Mouse (Mus musculus): ENCODE data around the gene Hspb6.

Gene Hspb6

DNA sequence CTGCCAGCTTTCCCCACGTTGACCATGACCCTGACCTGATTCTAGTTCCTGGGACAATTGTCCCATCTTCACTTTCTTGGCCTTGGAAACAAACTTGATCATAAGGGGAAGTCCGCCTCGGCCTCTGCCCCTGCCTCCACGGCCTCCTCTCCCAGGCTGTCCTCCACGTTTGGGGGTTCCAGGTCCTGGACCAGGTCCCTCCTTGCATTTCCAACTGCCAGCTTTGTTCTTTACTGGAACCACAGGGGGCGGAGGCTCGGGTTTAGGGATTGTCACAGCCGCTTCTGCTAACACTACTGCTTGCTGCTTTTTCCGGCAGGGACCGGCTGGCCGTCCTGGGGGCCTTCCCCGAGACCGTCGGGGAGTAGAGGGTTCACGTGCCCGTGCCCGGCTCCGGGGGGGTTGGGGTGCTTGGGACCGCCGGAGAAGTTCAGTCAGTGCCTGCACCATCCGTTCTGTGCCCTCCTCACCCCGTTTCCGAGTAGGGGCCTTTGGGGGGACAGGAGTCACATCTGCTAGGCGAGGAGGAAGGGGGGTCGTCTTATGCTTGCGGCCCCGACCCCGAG lies 34.6 kb downstream of the Hspb6 start:
- DNase-seq (ENCODE audit: low spot score in 2 of 2) = no peak

DNA sequence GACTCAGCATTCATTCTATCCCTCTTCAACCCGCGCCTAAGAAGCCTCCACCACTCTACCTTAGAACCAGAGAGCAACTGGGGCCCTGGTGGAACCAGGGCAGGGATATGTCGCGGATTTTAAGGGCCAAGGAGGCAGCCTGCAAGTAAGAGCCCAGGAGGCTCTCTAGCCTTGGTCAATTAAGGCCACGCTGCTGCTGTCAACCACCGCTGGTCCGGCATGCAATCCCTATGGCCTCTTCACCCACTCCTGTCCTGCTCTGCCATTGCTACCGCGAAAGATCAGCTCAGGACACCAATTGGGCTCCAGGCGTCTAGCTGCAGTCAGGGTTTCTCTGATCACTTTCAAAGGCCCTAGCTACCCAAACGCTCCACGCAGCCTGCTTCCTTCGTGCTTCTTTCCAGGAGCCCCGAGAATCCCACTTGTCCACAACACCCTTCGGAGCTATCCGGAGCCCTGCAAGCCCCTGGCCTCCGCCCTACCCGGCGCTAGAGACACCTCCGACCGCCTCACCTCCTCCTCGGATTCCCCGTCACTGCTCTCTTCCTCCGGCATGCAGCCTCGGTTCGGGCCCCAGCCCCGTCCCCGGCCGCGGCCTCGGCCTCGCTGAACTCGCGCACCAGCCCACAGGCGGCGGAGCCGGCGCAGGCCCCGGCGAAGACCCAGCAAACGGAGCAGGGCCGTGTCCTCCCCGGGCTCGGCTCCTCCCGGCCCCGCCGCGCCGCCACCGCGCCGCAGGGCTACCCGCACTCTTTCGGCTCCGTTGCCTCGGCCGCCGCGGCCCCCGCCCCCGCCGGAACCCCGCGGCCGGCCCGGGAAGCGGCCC lies 36.1 kb downstream of the Hspb6 start:
- peak in 1 of 2 experiments; percentile 60 for DNase-seq (ENCODE audit: low spot score in 2 of 2)

DNA sequence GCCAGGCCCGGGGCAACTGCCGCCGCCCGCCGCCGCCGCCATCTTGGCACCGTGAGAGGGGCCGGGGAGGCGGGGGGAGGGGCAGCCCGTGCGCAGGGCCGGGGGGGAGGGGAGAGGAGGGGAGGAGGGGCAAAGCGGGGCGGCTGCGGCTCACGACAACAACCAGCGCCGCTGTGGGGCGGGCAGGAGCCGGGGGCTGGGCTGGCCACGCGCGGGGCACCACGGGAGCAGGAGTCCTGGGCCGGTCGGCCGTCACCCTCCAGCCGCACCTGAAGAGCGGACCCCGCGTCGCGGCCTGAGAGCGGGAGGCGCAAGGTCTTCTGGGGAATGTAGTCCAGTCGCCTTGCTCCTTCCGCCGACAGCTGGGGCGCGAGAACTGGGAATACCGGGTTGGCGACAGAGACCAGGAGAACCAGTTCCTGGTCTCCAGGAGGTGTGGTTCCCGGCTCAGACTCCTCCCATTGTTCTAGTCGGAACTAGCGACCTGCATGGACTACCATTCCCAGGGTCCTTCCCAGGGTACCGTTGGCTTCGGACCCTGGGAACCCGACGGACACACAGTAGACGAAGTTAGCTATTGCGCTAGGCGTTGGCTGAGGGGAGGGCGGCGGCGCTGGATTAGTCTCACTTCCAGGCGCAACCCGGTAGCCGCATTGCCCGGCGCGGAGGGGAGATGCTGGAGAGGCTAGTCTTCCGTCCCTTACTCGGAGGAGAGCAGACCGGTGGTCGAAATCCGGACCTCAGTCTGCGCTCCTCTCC lies 36.9 kb downstream of the Hspb6 start, which contains the start of gene Kmt2b:
Kmt2b (minus strand) TSS at position 51 of the 759 bp plus-strand sequence.
- DNase-seq (ENCODE audit: low spot score in 2 of 2) = peak; percentile 91 to 94

DNA sequence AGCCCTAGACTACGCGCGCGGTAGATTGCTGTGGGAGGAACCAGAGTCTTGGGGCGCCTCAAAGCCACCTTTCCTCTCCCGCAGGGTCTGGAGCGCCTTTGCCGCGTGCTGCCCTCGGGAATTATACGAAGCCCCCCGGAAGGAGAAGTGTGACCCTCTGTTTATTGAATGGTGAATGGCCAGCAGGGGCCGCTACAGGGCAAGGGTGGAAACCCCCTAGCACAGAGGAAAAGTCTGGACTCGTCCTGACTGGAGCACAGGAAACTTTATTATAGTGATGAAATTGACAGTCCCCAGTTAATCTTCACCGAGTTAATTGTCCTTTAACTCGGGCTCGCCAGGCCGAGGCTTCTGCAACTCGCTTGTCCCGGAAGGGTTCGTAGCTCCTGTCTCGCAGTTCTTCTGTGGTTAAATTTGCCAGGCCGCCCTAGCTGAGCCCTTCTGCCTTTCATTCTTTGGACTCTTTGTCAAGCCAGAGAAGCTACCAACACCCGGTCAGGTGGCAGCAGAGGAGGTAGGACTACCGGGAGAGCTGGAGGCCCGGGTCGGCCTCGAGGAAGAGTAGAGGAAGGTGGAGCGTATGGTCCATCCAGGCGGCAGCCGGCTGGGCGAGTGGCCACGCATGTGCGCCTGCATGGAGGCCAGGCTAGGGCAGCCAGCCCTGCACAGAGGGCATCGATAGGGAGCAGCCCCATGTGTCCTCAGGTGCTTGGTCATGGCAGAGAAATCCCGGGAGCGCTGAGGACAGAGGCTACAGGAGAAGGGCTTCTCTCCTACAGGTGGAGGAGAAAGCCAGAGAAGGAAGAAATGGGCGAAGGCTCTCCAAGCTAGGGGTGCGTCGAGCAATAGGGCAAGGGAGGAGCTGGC lies 37.7 kb downstream of the Hspb6 start:
- peak; percentile 71 to 90 for DNase-seq (ENCODE audit: low spot score in 2 of 2)

DNA sequence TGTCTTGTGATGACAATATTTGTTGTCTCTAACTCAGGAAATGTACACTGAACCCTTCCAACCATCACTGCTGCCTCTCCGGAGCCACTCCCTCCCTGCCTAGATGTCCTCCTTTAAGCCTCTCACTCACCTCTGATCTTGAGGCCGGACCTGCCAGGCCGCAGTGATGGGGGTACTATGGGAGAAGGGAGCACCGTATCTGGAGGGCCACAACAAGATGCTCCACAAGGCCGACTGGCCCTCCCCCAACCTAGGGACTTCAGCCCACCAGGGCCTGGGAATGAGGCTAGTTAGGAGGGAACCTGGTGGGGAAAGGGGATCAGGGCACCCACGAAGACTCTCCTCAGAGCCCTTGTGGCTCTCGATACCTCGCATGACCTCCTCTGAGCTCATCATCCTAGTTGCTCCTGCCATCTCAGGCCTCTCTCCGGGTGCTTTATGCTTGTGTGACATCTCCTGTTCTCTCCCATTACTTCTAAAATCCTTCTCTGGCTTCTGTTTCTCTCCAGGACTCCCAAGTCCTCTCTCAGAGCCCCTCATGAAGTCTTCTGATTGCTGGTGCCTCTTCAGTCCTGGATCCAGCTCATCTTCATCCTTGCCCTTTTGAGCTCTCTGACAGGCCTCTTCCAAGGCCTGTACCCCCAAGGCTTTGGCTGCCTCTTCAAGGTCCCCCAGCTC lies 39.1 kb downstream of the Hspb6 start:
- no peak for DNase-seq (ENCODE audit: low spot score in 2 of 2)

DNA sequence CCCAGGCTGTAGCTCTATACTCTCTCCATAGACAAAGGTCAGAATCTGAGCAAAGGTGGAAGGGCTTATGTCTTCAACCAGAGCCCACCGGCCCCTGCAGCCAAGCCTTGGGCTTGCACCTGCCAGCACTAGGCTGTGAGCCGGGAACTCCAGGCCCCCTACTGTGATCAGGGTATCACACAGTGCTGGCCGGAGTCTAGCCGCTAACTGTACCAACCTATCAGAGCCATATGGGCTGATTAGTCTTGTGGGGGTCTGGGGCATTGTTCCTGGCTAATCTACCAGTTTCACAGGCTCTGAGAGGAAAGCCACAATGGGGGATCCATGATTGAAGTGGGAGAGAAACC lies 39.6 kb downstream of the Hspb6 start:
- no peak for DNase-seq (ENCODE audit: low spot score in 2 of 2)

DNA sequence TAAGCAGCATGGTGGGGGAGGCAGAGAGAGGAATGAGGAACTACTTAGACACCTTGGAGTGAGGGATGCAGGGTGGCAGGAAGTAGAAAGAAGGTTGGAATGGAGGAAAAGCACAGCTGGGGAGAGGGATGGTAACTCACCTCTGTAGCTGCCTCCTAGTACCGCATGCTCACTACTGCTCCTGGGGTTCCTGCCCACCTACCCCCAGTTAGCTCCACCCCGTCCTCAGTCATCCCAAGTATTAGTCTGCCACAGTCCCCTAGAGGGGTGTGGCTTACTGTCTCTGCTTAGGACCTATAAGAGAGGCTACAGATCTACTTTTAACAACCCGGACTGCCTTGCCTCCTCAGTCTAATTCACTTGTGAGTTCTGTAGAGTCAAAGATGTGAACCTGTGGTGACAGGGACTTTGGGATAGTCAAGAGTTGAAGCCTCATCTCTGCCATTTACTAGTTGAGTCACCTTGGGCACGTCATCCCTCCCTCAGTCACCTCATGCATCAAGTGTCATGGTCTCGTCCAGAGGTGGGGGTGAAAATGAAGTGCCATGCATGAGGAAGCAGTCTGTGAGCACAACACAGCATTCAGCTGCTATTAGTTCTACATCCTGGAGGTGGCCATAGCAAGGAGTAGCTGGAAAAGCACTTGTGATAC lies 40.9 kb downstream of the Hspb6 start:
- no peak for DNase-seq (ENCODE audit: low spot score in 2 of 2)

DNA sequence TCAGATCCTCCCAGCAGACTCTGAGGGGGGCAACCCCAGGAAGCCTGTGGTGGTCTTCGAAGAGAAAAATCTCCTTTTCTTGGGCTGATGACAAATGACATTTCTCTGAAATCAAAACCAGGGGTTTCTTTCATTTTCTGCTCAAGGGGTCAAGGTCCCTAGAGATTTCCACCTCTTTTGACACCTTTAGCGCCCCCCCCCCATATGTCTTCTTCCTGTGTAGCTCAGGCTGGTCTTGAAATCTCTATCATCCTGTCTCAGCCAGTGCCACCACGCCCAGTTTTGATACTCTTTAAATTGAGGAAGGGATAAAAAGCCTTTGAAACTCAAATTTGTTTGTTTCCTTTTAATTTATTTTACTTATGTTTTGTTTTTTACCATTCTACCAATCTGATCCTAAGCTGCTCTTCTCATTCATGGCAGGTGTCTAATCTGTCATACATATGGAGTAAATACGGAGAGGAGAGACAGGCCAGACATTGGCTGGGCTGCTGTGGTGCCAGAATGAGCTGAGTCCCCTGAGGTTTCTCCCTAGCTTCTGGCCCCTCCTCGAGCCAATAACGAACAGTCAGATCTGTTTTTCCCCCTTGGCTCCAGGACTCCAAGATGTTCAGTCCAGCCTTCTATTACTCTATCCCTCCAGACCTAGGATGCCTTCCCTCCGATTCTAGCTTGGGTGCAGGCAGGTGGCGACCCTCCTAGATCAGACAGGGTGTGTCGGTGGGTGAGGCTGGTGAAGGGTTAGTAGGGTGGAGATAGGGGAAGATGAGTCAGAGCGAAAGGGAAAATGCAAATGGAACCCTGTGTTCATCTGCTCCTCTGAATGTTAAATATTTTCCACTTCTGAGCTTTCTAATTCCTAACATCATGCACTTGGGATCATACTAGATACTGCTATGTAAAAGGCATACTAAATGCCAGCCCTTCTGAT lies 41.9 kb downstream of the Hspb6 start:
- DNase-seq (ENCODE audit: low spot score in 2 of 2) = no peak

DNA sequence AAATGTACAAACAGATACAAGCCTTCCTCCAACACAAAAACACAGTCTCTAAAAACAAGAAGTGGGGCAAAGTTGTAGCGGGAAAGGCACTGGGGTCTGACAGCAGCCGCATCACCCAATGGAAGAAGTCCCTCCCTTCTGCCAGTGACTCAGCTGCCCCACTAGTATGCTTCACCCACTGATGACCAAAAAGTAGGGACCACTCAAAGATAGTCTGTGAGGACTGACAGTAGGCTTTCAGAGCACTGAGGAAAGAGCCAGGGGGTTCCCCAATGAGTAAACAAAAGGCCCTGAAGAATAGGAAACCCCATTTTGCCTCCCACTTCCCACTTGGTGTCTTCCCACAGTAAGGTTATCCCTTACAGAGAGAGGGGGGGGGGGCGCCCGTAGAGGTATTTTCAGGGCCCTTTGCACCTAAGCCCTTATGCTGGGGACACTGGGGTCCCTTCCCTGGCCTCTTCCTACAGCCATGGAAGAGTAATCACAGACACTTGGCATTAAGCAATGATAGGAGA lies 42.6 kb downstream of the Hspb6 start:
- DNase-seq (ENCODE audit: low spot score in 2 of 2) = no peak

DNA sequence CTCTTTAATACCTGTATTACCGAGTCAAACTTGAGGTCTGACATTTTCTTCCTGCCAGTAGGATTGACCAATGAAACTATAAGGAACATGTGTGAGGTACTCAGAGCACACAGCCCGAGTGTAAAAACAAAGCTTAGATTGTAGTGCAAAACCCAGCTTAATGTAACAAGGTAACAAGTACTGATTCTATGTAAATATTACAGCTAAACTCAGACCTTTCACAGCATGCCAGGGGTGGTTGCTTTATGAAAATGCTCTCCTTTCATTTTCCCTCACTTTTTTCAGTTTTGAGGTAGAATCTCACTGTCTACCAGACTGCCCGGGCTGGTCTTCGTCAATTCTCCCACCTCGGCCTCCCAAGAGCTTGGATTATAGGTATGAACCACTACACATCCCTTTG lies 44.1 kb downstream of the Hspb6 start:
- no peak for DNase-seq (ENCODE audit: low spot score in 2 of 2)

DNA sequence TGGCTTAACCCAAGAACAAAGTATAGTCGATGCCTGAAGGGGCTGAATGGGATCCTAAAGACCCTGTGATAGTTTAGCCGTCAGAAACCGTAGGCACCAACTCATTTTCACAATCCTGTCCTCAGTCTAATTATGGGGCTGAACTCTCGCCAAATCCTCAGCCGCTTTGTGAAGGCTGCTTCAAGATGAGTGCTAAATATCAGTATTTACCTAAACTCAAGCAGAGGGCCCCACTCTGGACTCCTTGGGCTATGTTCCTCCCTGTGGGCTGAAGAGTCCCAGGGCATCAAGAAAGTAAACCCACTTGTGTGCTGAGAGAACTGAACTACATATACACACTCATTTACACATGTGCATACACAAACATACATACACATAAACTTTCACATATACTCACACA lies 44.8 kb downstream of the Hspb6 start:
- DNase-seq (ENCODE audit: low spot score in 2 of 2) = no peak

DNA sequence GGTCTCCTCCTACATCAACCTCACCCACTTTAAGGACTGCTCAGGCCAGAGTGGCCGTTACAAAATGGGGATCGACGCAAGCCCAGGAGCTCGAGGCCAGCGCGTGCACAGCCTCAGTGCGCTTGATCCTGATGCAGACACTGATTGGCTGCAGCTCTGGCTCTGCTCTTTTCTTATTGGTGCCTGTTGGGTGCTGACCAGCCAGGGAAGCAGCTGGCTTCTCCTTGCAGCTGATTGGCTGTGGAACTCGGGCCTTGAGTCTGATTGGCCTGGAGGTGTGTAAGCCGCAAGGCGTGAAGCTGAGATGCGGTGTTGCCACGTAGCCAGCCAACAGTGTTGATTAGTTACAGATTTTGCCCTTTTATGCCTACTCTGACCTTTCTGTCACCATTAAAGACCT lies 46.8 kb downstream of the Hspb6 start, which contains the start of gene Zbtb32:
Zbtb32 (minus strand) TSS at position 124 of the 400 bp plus-strand sequence.
- no peak for DNase-seq (ENCODE audit: low spot score in 2 of 2)

DNA sequence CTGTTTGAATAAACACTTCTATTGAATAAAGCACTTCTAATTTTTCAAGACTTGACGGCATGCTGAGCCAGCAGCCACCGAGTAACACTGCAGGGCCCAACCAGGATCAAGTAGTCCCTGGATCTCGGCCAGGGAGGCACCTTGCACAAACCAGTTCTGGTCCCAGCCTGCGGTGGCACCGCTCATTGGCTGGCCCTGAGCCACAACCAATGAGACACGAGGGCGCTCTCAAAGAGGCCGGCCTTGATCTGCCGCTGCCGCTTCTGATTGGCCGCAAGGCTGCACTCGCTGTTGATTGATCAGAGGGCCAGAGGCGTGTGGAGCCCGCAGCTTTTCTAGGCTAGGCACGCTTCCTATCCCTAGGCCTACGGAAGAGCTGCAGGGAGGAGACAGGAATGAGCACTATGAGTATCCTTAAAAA lies 48.0 kb downstream of the Hspb6 start:
- DNase-seq (ENCODE audit: low spot score in 2 of 2) = peak; percentile 79 to 90

DNA sequence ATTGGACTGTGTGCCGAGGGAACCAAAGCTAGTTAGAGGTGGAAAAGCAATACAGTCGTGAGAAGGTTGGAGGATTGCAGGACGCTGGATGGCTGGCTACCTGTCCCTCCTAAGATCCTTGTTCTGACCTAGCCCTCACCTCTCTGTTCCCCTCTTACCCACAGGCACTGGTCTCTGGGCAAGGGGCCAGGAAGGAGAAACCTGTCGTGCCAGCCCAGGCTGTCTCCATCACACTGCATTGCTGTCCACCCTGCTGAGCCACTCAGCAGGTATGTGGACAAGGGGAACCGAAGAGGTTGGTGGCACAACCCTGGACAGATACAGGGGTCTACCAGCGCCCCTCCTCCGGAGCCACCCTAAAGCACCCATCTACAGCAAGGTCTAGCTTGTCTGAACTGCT lies 48.7 kb downstream of the Hspb6 start:
- DNase-seq (ENCODE audit: low spot score in 2 of 2) = no peak

DNA sequence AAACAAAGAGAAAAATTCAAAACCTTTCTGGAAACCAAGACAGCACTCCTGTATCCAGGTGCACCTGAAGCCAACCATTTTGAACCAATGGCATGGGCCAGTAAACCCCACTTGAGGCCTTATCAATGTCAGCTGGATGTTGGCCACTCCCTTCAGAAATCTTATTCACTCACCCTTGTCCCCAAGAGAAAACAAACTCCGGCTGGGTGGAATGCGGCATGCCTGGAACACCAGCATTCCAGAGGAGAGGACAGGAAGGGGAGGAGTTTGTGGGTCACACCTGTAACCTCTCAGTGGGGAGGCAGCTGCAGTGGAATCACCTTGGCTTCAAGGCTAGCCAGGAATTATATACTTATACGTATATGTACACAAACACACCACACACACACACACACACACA lies 50.6 kb downstream of the Hspb6 start:
- no peak for DNase-seq (ENCODE audit: low spot score in 2 of 2)

DNA sequence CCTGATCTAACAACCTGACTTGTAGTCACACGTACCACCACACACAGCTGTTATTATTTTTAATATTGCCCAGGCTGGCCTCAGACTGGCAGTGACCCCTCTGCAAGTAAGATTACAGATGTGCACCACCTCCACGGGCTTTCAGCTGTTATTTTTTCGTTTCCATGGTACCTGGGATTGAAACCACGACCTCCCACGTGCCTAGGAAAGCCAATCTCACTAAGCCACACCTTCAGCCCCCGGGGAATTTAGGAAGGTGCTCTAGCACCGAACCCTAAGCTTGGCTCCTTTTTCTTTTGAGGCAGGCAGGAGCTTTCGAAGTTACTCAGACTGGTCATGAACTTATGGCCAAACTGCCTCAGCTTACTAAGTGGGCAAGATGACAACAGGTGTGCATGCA lies 52.4 kb downstream of the Hspb6 start:
- DNase-seq (ENCODE audit: low spot score in 2 of 2) = no peak

DNA sequence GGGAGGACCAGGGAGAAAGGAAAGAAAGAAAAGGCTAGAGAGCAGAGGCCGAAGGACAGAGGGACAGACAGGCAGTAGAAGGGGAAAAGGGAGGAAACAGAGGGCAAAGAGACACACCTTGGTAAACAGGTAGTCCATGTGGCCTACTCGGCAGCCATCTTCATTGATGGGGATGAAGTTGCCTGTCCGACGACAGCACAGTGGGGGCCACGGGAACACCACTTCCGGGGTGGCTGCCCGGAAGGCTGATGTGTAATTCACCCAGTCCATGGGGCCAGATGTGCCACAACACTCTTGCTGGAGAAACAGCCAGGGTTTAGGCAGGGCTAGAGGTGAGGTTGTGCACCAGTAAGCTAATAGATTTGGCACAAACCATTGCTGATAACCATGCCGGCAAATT lies 53.0 kb downstream of the Hspb6 start:
- no peak for DNase-seq (ENCODE audit: low spot score in 2 of 2)
